Mouse (Mus musculus) MEL (cell line): Measurements from ENCODE around the gene Lrch4. TPM values are rescaled to one million over a fixed set of nuclear protein-coding genes. Genes with fewer than 3 reads are reported as not detected.

Source experiments
- DNase-seq: peaks from one replicate; pipeline ENCODE4 v3.0.0; 2011; ENCODE audit warnings: low read depth, low spot score
- H3K27ac ChIP-seq: 2 replicates; pipeline ENCODE4 v1.5.1; 2012; ENCODE audit warnings: low read depth, mild to moderate bottlenecking, control low read depth, low read length, moderate library complexity; ENCODE audit not compliant: control insufficient read depth
- H3K27me3 ChIP-seq, 2 experiments: fragments of 150-350 bp in 1 of 2; sonication (generic) in 1 of 2; 2 replicates each; pipeline ENCODE4 v1.6.1; 2012; ENCODE audit warnings: low read length in 2 of 2, mild to moderate bottlenecking in 2 of 2, improper control_type of control experiment in 1 of 2, moderate library complexity in 1 of 2; ENCODE audit not compliant: insufficient read depth in 2 of 2, control insufficient read depth in 1 of 2
- H3K36me3 ChIP-seq, 2 experiments: 2 replicates each; pipeline ENCODE4 v1.6.1; 2012 to 2014; ENCODE audit warnings: low read length in 2 of 2, improper control_type of control experiment in 1 of 2, inconsistent platforms in 1 of 2, mild to moderate bottlenecking in 1 of 2; ENCODE audit not compliant: insufficient read depth in 2 of 2, control insufficient read depth in 1 of 2
- H3K4me1 ChIP-seq, 2 experiments: fragments of 150-350 bp in 1 of 2; sonication (generic) in 1 of 2; 2 replicates each; pipeline ENCODE4 v1.6.1; 2012; ENCODE audit warnings: low read length in 2 of 2, improper control_type of control experiment in 1 of 2, mild to moderate bottlenecking in 1 of 2; ENCODE audit not compliant: insufficient read depth in 2 of 2, control insufficient read depth in 1 of 2
- H3K4me3 ChIP-seq, 2 experiments: fragments of 150-350 bp in 1 of 2; sonication (generic) in 1 of 2; 2 replicates each; pipeline ENCODE4 v1.5.1; 2012; ENCODE audit warnings: low read depth in 2 of 2, low read length in 2 of 2, mild to moderate bottlenecking in 2 of 2, moderate library complexity in 2 of 2, control low read depth in 1 of 2, improper control_type of control experiment in 1 of 2; ENCODE audit not compliant: control insufficient read depth in 1 of 2, insufficient read depth in 1 of 2
- H3K79me2 ChIP-seq: 2 replicates; pipeline ENCODE4 v1.6.1; 2012; ENCODE audit warnings: mild to moderate bottlenecking, low read length, moderate library complexity; ENCODE audit not compliant: control insufficient read depth, poor library complexity, insufficient read depth
- H3K9ac ChIP-seq: 2 replicates; pipeline ENCODE4 v1.6.1; 2012; ENCODE audit warnings: low read depth, mild to moderate bottlenecking, control low read depth, low read length, moderate library complexity; ENCODE audit not compliant: control insufficient read depth, poor library complexity, severe bottlenecking
- H3K9me3 ChIP-seq: fragments of 150-350 bp; sonication (generic); replicated peaks from 2 replicates; pipeline ENCODE4 v1.6.1; 2012; ENCODE audit warnings: mild to moderate bottlenecking, low read length, improper control_type of control experiment, moderate library complexity; ENCODE audit not compliant: insufficient read depth
- BHLHE40 ChIP-seq: IDR thresholded peaks from 2 replicates; pipeline ENCODE4 v1.6.1; 2012; ENCODE audit warnings: low read depth, mild to moderate bottlenecking, inconsistent platforms, low read length, improper control_type of control experiment, borderline replicate concordance
- CHD2 ChIP-seq: IDR thresholded peaks from 2 replicates; pipeline ENCODE4 v1.6.1; 2011; ENCODE audit warnings: low read length, improper control_type of control experiment
- E2F4 ChIP-seq: IDR thresholded peaks from 2 replicates; pipeline ENCODE4 v1.6.1; 2011; ENCODE audit warnings: low read depth, low read length, improper control_type of control experiment, borderline replicate concordance
- ELF1 ChIP-seq: IDR thresholded peaks from 2 replicates; pipeline ENCODE4 v1.6.1; 2014; ENCODE audit warnings: low read depth, mild to moderate bottlenecking, inconsistent platforms, low read length, improper control_type of control experiment, moderate library complexity
- EP300 ChIP-seq, 2 experiments: IDR thresholded peaks; 2 replicates each; pipeline ENCODE4 v1.6.1; 2011; ENCODE audit warnings: improper control_type of control experiment in 2 of 2, low read length in 2 of 2, low read depth in 1 of 2, mild to moderate bottlenecking in 1 of 2
- ETS1 ChIP-seq: IDR thresholded peaks from 2 replicates; pipeline ENCODE4 v1.6.1; 2012; ENCODE audit warnings: low read depth, mild to moderate bottlenecking, inconsistent platforms, low read length, improper control_type of control experiment, moderate library complexity
- GABPA ChIP-seq: IDR thresholded peaks from 2 replicates; pipeline ENCODE4 v1.6.1; 2012; ENCODE audit warnings: low read depth, mild to moderate bottlenecking, inconsistent platforms, low read length, improper control_type of control experiment, moderate library complexity
- GATA1 ChIP-seq: IDR thresholded peaks from 2 replicates; pipeline ENCODE4 v1.6.1; 2011; ENCODE audit warnings: low read depth, low read length, improper control_type of control experiment
- HCFC1 ChIP-seq: IDR thresholded peaks from 2 replicates; pipeline ENCODE4 v1.6.1; 2012; ENCODE audit warnings: low read depth, mild to moderate bottlenecking, inconsistent platforms, low read length, improper control_type of control experiment, moderate library complexity
- JUND ChIP-seq: IDR thresholded peaks from 2 replicates; pipeline ENCODE4 v1.6.1; 2011; ENCODE audit warnings: low read depth, mild to moderate bottlenecking, improper control_type of control experiment, low read length
- KAT2A ChIP-seq: conservative IDR thresholded peaks from 2 replicates; pipeline ENCODE4 v1.6.1; 2012; ENCODE audit warnings: low read depth, low read length, improper control_type of control experiment, inconsistent platforms
- MAX ChIP-seq: IDR thresholded peaks from 2 replicates; pipeline ENCODE4 v1.6.1; 2011; ENCODE audit warnings: low read length, improper control_type of control experiment
- MAZ ChIP-seq: IDR thresholded peaks from 2 replicates; pipeline ENCODE4 v1.6.1; 2012; ENCODE audit warnings: low read depth, mild to moderate bottlenecking, inconsistent platforms, low read length, improper control_type of control experiment
- MEF2A ChIP-seq: IDR thresholded peaks from 2 replicates; pipeline ENCODE4 v1.6.1; 2014; ENCODE audit warnings: low read depth, mild to moderate bottlenecking, inconsistent platforms, low read length, improper control_type of control experiment; ENCODE audit not compliant: poor library complexity, insufficient replicate concordance, severe bottlenecking; ENCODE audit errors: extremely low read depth
- MXI1 ChIP-seq: IDR thresholded peaks from 2 replicates; pipeline ENCODE4 v1.6.1; 2011; ENCODE audit warnings: mild to moderate bottlenecking, low read depth, low read length, improper control_type of control experiment
- MYB ChIP-seq: IDR thresholded peaks from 2 replicates; pipeline ENCODE4 v1.6.1; 2011; ENCODE audit warnings: mild to moderate bottlenecking, low read depth, low read length, improper control_type of control experiment
- MYC ChIP-seq: IDR thresholded peaks from 2 replicates; pipeline ENCODE4 v1.6.1; 2011; ENCODE audit warnings: low read depth, mild to moderate bottlenecking, low read length, improper control_type of control experiment, moderate library complexity
- NELFE ChIP-seq: IDR thresholded peaks from 2 replicates; pipeline ENCODE4 v1.6.1; 2011; ENCODE audit warnings: low read depth, low read length, improper control_type of control experiment
- NRF1 ChIP-seq: IDR thresholded peaks from 2 replicates; pipeline ENCODE4 v1.6.1; 2014; ENCODE audit warnings: low read depth, mild to moderate bottlenecking, inconsistent platforms, low read length, improper control_type of control experiment, moderate library complexity; ENCODE audit not compliant: poor library complexity, insufficient read depth, severe bottlenecking
- POLR2A ChIP-seq, 2 experiments: IDR thresholded peaks; 2 replicates each; pipeline ENCODE4 v1.6.1; 2011 to 2012; ENCODE audit warnings: low read length in 2 of 2, mild to moderate bottlenecking in 2 of 2, control low read depth in 1 of 2, improper control_type of control experiment in 1 of 2, low read depth in 1 of 2, moderate library complexity in 1 of 2; ENCODE audit not compliant: control insufficient read depth in 1 of 2, insufficient read depth in 1 of 2, poor library complexity in 1 of 2
- POLR2AphosphoS2 ChIP-seq: IDR thresholded peaks from 2 replicates; pipeline ENCODE4 v1.6.1; 2011; ENCODE audit warnings: low read length, improper control_type of control experiment
- RAD21 ChIP-seq: IDR thresholded peaks from 2 replicates; pipeline ENCODE4 v1.6.1; 2011; ENCODE audit warnings: mild to moderate bottlenecking, low read depth, low read length, improper control_type of control experiment
- RCOR1 ChIP-seq: IDR thresholded peaks from 2 replicates; pipeline ENCODE4 v1.6.1; 2012; ENCODE audit warnings: low read depth, mild to moderate bottlenecking, inconsistent platforms, low read length, improper control_type of control experiment
- SIN3A ChIP-seq: IDR thresholded peaks from 2 replicates; pipeline ENCODE4 v1.6.1; 2012; ENCODE audit warnings: low read length, improper control_type of control experiment, inconsistent platforms
- SMC3 ChIP-seq: IDR thresholded peaks from 2 replicates; pipeline ENCODE4 v1.6.1; 2011; ENCODE audit warnings: low read depth, low read length, improper control_type of control experiment
- TAL1 ChIP-seq: IDR thresholded peaks from 2 replicates; pipeline ENCODE4 v1.6.1; 2012; ENCODE audit warnings: mild to moderate bottlenecking, inconsistent platforms, low read length, moderate library complexity, mixed read lengths
- TCF12 ChIP-seq: IDR thresholded peaks from 2 replicates; pipeline ENCODE4 v1.6.1; 2014; ENCODE audit warnings: low read depth, mild to moderate bottlenecking, inconsistent platforms, low read length, improper control_type of control experiment, moderate library complexity
- UBTF ChIP-seq: IDR thresholded peaks from 2 replicates; pipeline ENCODE4 v1.6.1; 2012; ENCODE audit warnings: low read depth, mild to moderate bottlenecking, inconsistent platforms, low read length, improper control_type of control experiment, moderate library complexity, borderline replicate concordance; ENCODE audit not compliant: insufficient read depth
- USF1 ChIP-seq: IDR thresholded peaks from 2 replicates; pipeline ENCODE4 v1.6.1; 2014; ENCODE audit warnings: low read depth, mild to moderate bottlenecking, inconsistent platforms, low read length, improper control_type of control experiment, moderate library complexity
- USF2 ChIP-seq, 2 experiments: IDR thresholded peaks; 2 replicates each; pipeline ENCODE4 v1.6.1; 2011 to 2012; ENCODE audit warnings: improper control_type of control experiment in 2 of 2, low read length in 2 of 2, borderline replicate concordance in 1 of 2, inconsistent platforms in 1 of 2, low read depth in 1 of 2, mild to moderate bottlenecking in 1 of 2; ENCODE audit not compliant: insufficient read depth in 1 of 2
- ZC3H11A ChIP-seq: IDR thresholded peaks from 2 replicates; pipeline ENCODE4 v1.6.1; 2012; ENCODE audit warnings: low read depth, mild to moderate bottlenecking, inconsistent platforms, low read length, improper control_type of control experiment
- ZMIZ1 ChIP-seq: IDR thresholded peaks from 2 replicates; pipeline ENCODE4 v1.6.1; 2012; ENCODE audit warnings: low read depth, mild to moderate bottlenecking, inconsistent platforms, low read length, improper control_type of control experiment, moderate library complexity
- ZNF384 ChIP-seq: IDR thresholded peaks from 2 replicates; pipeline ENCODE4 v1.6.1; 2012; ENCODE audit warnings: low read depth, mild to moderate bottlenecking, inconsistent platforms, low read length, improper control_type of control experiment
- polyA plus RNA-seq, 2 experiments: library from polyadenylated mRNA; stranded (reverse) in 1 of 2; unstranded in 1 of 2; fragments of >175 nt in 1 of 2; fragments of >200 nt in 1 of 2; gene quantifications; 2 replicates each; pipeline versions ENCODE4 v1.2.1 to v1.2.4; 2012; ENCODE audit warnings: low replicate concordance in 2 of 2, low read depth in 1 of 2; ENCODE audit not compliant: insufficient read length in 2 of 2, insufficient read depth in 1 of 2, missing spikeins in 1 of 2
- total RNA-seq: library from RNA; depleted of rRNA; stranded (reverse); fragments of 300-350 nt; gene quantifications from 2 replicates; pipeline ENCODE4 v1.2.3, GENCODE M21; 2012

Lrch4 gene
- total and polyA plus RNA-seq, 3 experiments, result 9.1 to 239 (median 47.0) TPM

- DNase-seq, result peak; percentile 100
- Histone ChIP-seq H3K4me1 (peaks cover 8 to 32% of the 10 kb centered on the region in 2 experiments; a peak in 3 of 4 replicates), H3K9ac (peak within 1 kb of the TSS; percentile 83), H3K27ac (peak within 1 kb of the TSS; percentile 88), H3K36me3 (peaks cover 0 to 37% of the 10 kb centered on the region in 2 experiments; a peak in 3 of 4 replicates), H3K79me2 (peaks cover 42% of the 10 kb centered on the region), H3K27me3 (no peaks in the 10 kb centered on the region), H3K4me3 (peak within 1 kb of the TSS; percentile 63 to 91), H3K9me3 (no peaks in the 10 kb centered on the region)
- TF ChIP-seq SMC3 (0 out of 2 replicates have a peak, but pooled peaks have one; percentile 4), USF2 (IDR thresholded peaks at IDR 0.05; ENCODE audit: borderline replicate concordance in 1 of 2, insufficient read depth in 1 of 2, low read depth in 1 of 2, low read length in 2 of 2) (no peak), TCF12 (peak; percentile 29; the same call in 1 of the 2 replicates), SIN3A (peak; percentile 81), ZNF384 (no peak), MYB (no peak), POLR2A (IDR thresholded peaks at IDR 0.05; ENCODE audit: control insufficient read depth in 1 of 2, insufficient read depth in 1 of 2, low read depth in 1 of 2, low read length in 2 of 2, poor library complexity in 1 of 2) (peak; percentile 75 to 81), RCOR1 (no peak), MAZ (peak; percentile 91; the same call in 1 of the 2 replicates), NRF1 (peak; percentile 77), NELFE (peak; percentile 89), MAX (peak; percentile 90), MYC (no peak), HCFC1 (peak; percentile 59), JUND (no peak), ETS1 (0 out of 2 replicates have a peak, but pooled peaks have one; percentile 17), MXI1 (peak; percentile 80; the same call in 1 of the 2 replicates), CHD2 (peak; percentile 71), UBTF (0 out of 2 replicates have a peak, but pooled peaks have one; percentile 48), KAT2A (no peak), ZC3H11A (no peak), ELF1 (peak; percentile 45; the same call in 1 of the 2 replicates), MEF2A (no peak), EP300 (IDR thresholded peaks at IDR 0.05; ENCODE audit: low read depth in 1 of 2, low read length in 2 of 2) (no peak; a peak in 1 of 4 replicates), GABPA (no peak), TAL1 (no peak), POLR2AphosphoS2 (peak; percentile 77), USF1 (0 out of 2 replicates have a peak, but pooled peaks have one; percentile 17), GATA1 (no peak), RAD21 (no peak), ZMIZ1 (peak; percentile 61; the same call in 1 of the 2 replicates), E2F4 (peak; percentile 74; the same call in 1 of the 2 replicates), BHLHE40 (0 out of 2 replicates have a peak, but pooled peaks have one; percentile 56)
Measured at GRCm38 (mm10) chr5:137684294-137685123, 55.6 kb downstream of the Lrch4 start, which contains the start of gene Agfg2. Gene Agfg2 (minus strand): TSS chr5:137684726.
